Mouse (Mus musculus) neutrophil, adult 65 days (primary cell): ENCODE data around the gene Ly6g6d. TPM values are rescaled to one million over a fixed set of nuclear protein-coding genes. Genes with fewer than 3 reads are reported as not detected.

Experiments
- total RNA-seq: library from RNA; stranded (reverse); gene quantifications from 2 replicates; pipeline ENCODE4 v1.2.4, GENCODE M21; 2023

Gene Ly6g6d
- total RNA-seq, 1 experiment from 2014 or later = not detected

Other genes starting within 250 kb of the Ly6g6d start
- 42.3 and 63.0 TPM in 2 replicates for gene Stk19, start 241.1 kb downstream of the Ly6g6d start, total RNA-seq
- gene Dxo, start 241.0 kb downstream of the Ly6g6d start, total RNA-seq = 34.5 and 46.7 TPM in 2 replicates
- 95.9 and 147 TPM in 2 replicates for gene Skiv2l, start 227.9 kb downstream of the Ly6g6d start, total RNA-seq
- 24.5 and 28.2 TPM in 2 replicates for gene Nelfe, start 227.7 kb downstream of the Ly6g6d start, total RNA-seq
- gene Cfb, start 215.5 kb downstream of the Ly6g6d start, total RNA-seq = 1.3 TPM in 1 of 2 replicates, not detected in the other
- 0.70 and 1.4 TPM in 2 replicates for gene Zbtb12, start 198.6 kb downstream of the Ly6g6d start, total RNA-seq
- gene Gm20547, start 196.0 kb downstream of the Ly6g6d start, total RNA-seq = not detected in 2 replicates
- not detected in 2 replicates for gene C2, start 179.8 kb downstream of the Ly6g6d start, total RNA-seq
- 49.5 and 66.6 TPM in 2 replicates for gene Ehmt2, start 179.6 kb downstream of the Ly6g6d start, total RNA-seq
- 0.25 TPM in 1 of 2 replicates, not detected in the other for gene Slc44a4, start 163.6 kb downstream of the Ly6g6d start, total RNA-seq
- 87.8 and 101 TPM in 2 replicates for gene Neu1, start 146.8 kb downstream of the Ly6g6d start, total RNA-seq
- 25.6 and 50.7 TPM in 2 replicates for gene Hspa1b, start 118.8 kb downstream of the Ly6g6d start, total RNA-seq
- gene Gm20481, start 108.2 kb downstream of the Ly6g6d start, total RNA-seq = not detected in 2 replicates
- gene Hspa1a, start 105.9 kb downstream of the Ly6g6d start, total RNA-seq = 36.0 and 76.5 TPM in 2 replicates
- gene Hspa1l, start 105.4 kb downstream of the Ly6g6d start, total RNA-seq = 0.16 TPM in 1 of 2 replicates, not detected in the other
- 15.3 and 22.7 TPM in 2 replicates for gene Lsm2, start 96.2 kb downstream of the Ly6g6d start, total RNA-seq
- gene Vars, start 77.1 kb downstream of the Ly6g6d start, total RNA-seq = 51.6 and 57.8 TPM in 2 replicates
- 0.09 TPM in 1 of 2 replicates, not detected in the other for gene Vwa7, start 61.5 kb downstream of the Ly6g6d start, total RNA-seq
- 0.86 and 1.9 TPM in 2 replicates for gene Sapcd1, start 50.0 kb downstream of the Ly6g6d start, total RNA-seq
- gene Msh5, start 31.3 kb downstream of the Ly6g6d start, total RNA-seq = 3.5 and 11.1 TPM in 2 replicates
- 248 and 288 TPM in 2 replicates for gene Clic1, start 28.1 kb downstream of the Ly6g6d start, total RNA-seq
- 1.4 and 2.6 TPM in 2 replicates for gene Ddah2, start 19.0 kb downstream of the Ly6g6d start, total RNA-seq
- gene Ly6g6c, start 12.7 kb downstream of the Ly6g6d start, total RNA-seq = not detected in 2 replicates
- 0.47 TPM in 1 of 2 replicates, not detected in the other for gene Mpig6b, start 11.9 kb downstream of the Ly6g6d start, total RNA-seq
- gene Ly6g6e, start 1.2 kb downstream of the Ly6g6d start, total RNA-seq = not detected in 2 replicates
- gene Ly6g6f, start 7.5 kb upstream of the Ly6g6d start, total RNA-seq = 1.1 TPM in 1 of 2 replicates, not detected in the other
- gene Abhd16a, start 11.2 kb upstream of the Ly6g6d start, total RNA-seq = 44.4 and 57.6 TPM in 2 replicates
- not detected in 2 replicates for gene Ly6g5c, start 30.2 kb upstream of the Ly6g6d start, total RNA-seq
- gene Ly6g5b, start 37.4 kb upstream of the Ly6g6d start, total RNA-seq = 13.3 and 14.5 TPM in 2 replicates
- gene Gpank1, start 43.4 kb upstream of the Ly6g6d start, total RNA-seq = 36.0 and 50.1 TPM in 2 replicates
- 135 and 169 TPM in 2 replicates for gene Csnk2b, start 44.0 kb upstream of the Ly6g6d start, total RNA-seq
- 21.0 and 24.5 TPM in 2 replicates for gene D17H6S53E, start 48.3 kb upstream of the Ly6g6d start, total RNA-seq
- not detected in 2 replicates for gene Apom, start 54.0 kb upstream of the Ly6g6d start, total RNA-seq
- gene Bag6, start 57.1 kb upstream of the Ly6g6d start, total RNA-seq = 295 and 362 TPM in 2 replicates
- 170 and 191 TPM in 2 replicates for gene Prrc2a, start 86.8 kb upstream of the Ly6g6d start, total RNA-seq
- 10.8 and 14.1 TPM in 2 replicates for gene Aif1, start 98.0 kb upstream of the Ly6g6d start, total RNA-seq
- 410 and 626 TPM in 2 replicates for gene Lst1, start 110.4 kb upstream of the Ly6g6d start, total RNA-seq
- gene Ltb, start 116.4 kb upstream of the Ly6g6d start, total RNA-seq = 118 TPM in 2 replicates
- 115 TPM in 2 replicates for gene Tnf, start 123.9 kb upstream of the Ly6g6d start, total RNA-seq
- not detected in 2 replicates for gene Lta, start 127.3 kb upstream of the Ly6g6d start, total RNA-seq
- gene Gm16181, start 142.8 kb upstream of the Ly6g6d start, total RNA-seq = 0.79 TPM in 1 of 2 replicates, not detected in the other
- gene Atp6v1g2, start 155.6 kb upstream of the Ly6g6d start, total RNA-seq = 1.8 and 3.2 TPM in 2 replicates
- gene Nfkbil1, start 157.7 kb upstream of the Ly6g6d start, total RNA-seq = 18.5 and 19.9 TPM in 2 replicates
- gene Ddx39b, start 163.7 kb upstream of the Ly6g6d start, total RNA-seq = 185 and 239 TPM in 2 replicates
- 1,574 and 1,649 TPM in 2 replicates for gene H2-D1, start 184.7 kb upstream of the Ly6g6d start, total RNA-seq
- 5.9 and 6.8 TPM in 2 replicates for gene H2-Q1, start 242.3 kb upstream of the Ly6g6d start, total RNA-seq